Mouse (Mus musculus) midbrain, embryonic 11.5 days (tissue): ENCODE measurements around the gene Rad51d. TPM values are rescaled to one million over a fixed set of nuclear protein-coding genes. Genes with fewer than 3 reads are reported as not detected.

ENCODE experiments used
- ATAC-seq: fragments of 200-750 bp; cut with Nextera tagmentation; 2 replicates; pipeline ENCODE4 v1.8.0; 2017; ENCODE audit warnings: moderate TSS enrichment, moderate library complexity; ENCODE audit not compliant: low FRiP score
- DNase-seq: peaks from one replicate; pipeline ENCODE4 v3.0.0; 2015; ENCODE audit warnings: low spot score; ENCODE audit errors: missing footprints
- H3K27ac ChIP-seq: fragments of 300-500 bp; sonication (generic); 2 replicates; pipeline ENCODE4 v1.5.1; 2014; ENCODE audit warnings: low read depth, low read length
- H3K27me3 ChIP-seq: fragments of 300-500 bp; sonication (generic); 2 replicates; pipeline ENCODE4 v1.6.1; 2014; ENCODE audit warnings: mild to moderate bottlenecking, low read length, moderate library complexity, mixed read lengths; ENCODE audit not compliant: control insufficient read depth, insufficient read depth
- H3K36me3 ChIP-seq: fragments of 300-500 bp; sonication (generic); 2 replicates; pipeline ENCODE4 v1.6.1; 2014; ENCODE audit warnings: mild to moderate bottlenecking, low read length, moderate library complexity, mixed read lengths; ENCODE audit not compliant: control insufficient read depth, insufficient read depth
- H3K4me1 ChIP-seq: fragments of 300-500 bp; sonication (generic); 2 replicates; pipeline ENCODE4 v1.6.1; 2014; ENCODE audit warnings: low read length; ENCODE audit not compliant: control insufficient read depth, insufficient read depth
- H3K4me2 ChIP-seq: fragments of 300-500 bp; sonication (generic); 2 replicates; pipeline ENCODE4 v1.6.1; 2014; ENCODE audit warnings: mild to moderate bottlenecking, moderate library complexity
- H3K4me3 ChIP-seq: fragments of 300-500 bp; sonication (generic); 2 replicates; pipeline ENCODE4 v1.5.1; 2014; ENCODE audit warnings: low read depth, low read length
- H3K9ac ChIP-seq: fragments of 300-500 bp; sonication (generic); 2 replicates; pipeline ENCODE4 v1.6.1; 2014; ENCODE audit warnings: low read length
- H3K9me3 ChIP-seq: fragments of 300-500 bp; sonication (generic); 2 replicates; pipeline ENCODE4 v1.6.1; 2016; ENCODE audit warnings: low read length; ENCODE audit not compliant: control insufficient read depth
- WGBS: fragments of 180-500 bp; shearing (Covaris S2); extraction: QIAGEN DNeasy Blood & Tissue Kit; methylation state at CpG from one replicate; pipeline ENCODE4 v1.1.7; 2014; 5-methylcytosine and 5-hydroxymethylcytosine counted together
- polyA plus RNA-seq: library from polyadenylated mRNA; unstranded; fragments of >200 nt; fragmentation: Nextera tagmentation; extraction: Ambion mirVana; gene quantifications from 2 replicates; pipeline ENCODE4 v1.2.1, GENCODE M21; 2014

Gene Rad51d
- polyA plus RNA-seq, 1 experiment from 2014 or later = 17.4 TPM

- Histone ChIP-seq H3K9me3 (no peaks in the 10 kb centered on the region), H3K4me3 (no peak overlapping the region), H3K9ac (no peak overlapping the region), H3K27me3 (no peaks in the 10 kb centered on the region), H3K27ac (no peak overlapping the region), H3K36me3 (no peaks in the 10 kb centered on the region), H3K4me2 (no peak overlapping the region), H3K4me1 (peaks cover 4% of the 10 kb centered on the region; the same call in 1 of the 2 replicates)
- no peak for DNase-seq
- WGBS = 39% methylated on average over 10 of the region's 10 CpGs
- no peak for ATAC-seq
Measured at GRCm38 (mm10) chr11:82831008-82831893, 59.2 kb downstream of the Rad51d start.

GRCm38 (mm10) chr11:82826818-82827217, 63.6 kb downstream of the Rad51d start:
- peaks cover 4% of the 10 kb centered on the region; the same call in 1 of the 2 replicates for H3K4me1 ChIP-seq
- no peak for ATAC-seq

More at GRCm38 (mm10) chr11:82826818-82827217, 63.6 kb downstream of the Rad51d start:
- no peak overlapping the region for H3K27ac ChIP-seq
- H3K4me2 ChIP-seq = no peak overlapping the region
- no peak overlapping the region for H3K9ac ChIP-seq
- no peak overlapping the region for H3K4me3 ChIP-seq
- H3K27me3 ChIP-seq = no peaks in the 10 kb centered on the region
- no peaks in the 10 kb centered on the region for H3K9me3 ChIP-seq
- no peaks in the 10 kb centered on the region for H3K36me3 ChIP-seq
- DNase-seq = no peak

Other genes with a start within 250 kb of the Rad51d start
- 0.16 and 0.52 TPM in 2 replicates for gene Cct6b, start 126.3 kb downstream of the Rad51d start, polyA plus RNA-seq
- gene Zfp830, start 126.3 kb downstream of the Rad51d start, polyA plus RNA-seq = 35.1 and 38.5 TPM in 2 replicates
- gene Lig3, start 109.5 kb downstream of the Rad51d start, polyA plus RNA-seq = 48.2 and 52.6 TPM in 2 replicates
- gene Rffl, start 19.4 kb downstream of the Rad51d start, polyA plus RNA-seq = 8.9 and 9.2 TPM in 2 replicates
- 0.19 and 0.30 TPM in 2 replicates for gene Fndc8, start 1.5 kb upstream of the Rad51d start, polyA plus RNA-seq
- gene Nle1, start 17.8 kb upstream of the Rad51d start, polyA plus RNA-seq = 22.9 and 23.7 TPM in 2 replicates
- gene Unc45b, start 19.9 kb upstream of the Rad51d start, polyA plus RNA-seq = 0.10 and 0.21 TPM in 2 replicates
- gene Slfn5, start 60.7 kb upstream of the Rad51d start, polyA plus RNA-seq = 0.14 and 0.47 TPM in 2 replicates
- 7.1 and 7.6 TPM in 2 replicates for gene Slfn9, start 101.2 kb upstream of the Rad51d start, polyA plus RNA-seq
- 0.11 and 0.28 TPM in 2 replicates for gene Slfn8, start 130.2 kb upstream of the Rad51d start, polyA plus RNA-seq
- gene Slfn2, start 174.5 kb upstream of the Rad51d start, polyA plus RNA-seq = 2.3 and 2.7 TPM in 2 replicates
- 0.10 TPM in 1 of 2 replicates, not detected in the other for gene Slfn1, start 226.2 kb upstream of the Rad51d start, polyA plus RNA-seq